Mouse (Mus musculus): ENCODE data around the gene Clec16a. TPM values are rescaled to one million over a fixed set of nuclear protein-coding genes. Genes with fewer than 3 reads are reported as not detected.

The Clec16a gene
- polyA plus RNA-seq, 1 experiment, result 25.2 TPM

- DNase-seq, result no peak
- Histone ChIP-seq H3K4me1 (replicated peaks; ENCODE audit: control insufficient read depth, insufficient read depth, low read length) (peaks cover 62% of the 10 kb centered on the region), H3K4me3 (ENCODE audit: control insufficient read depth, insufficient read depth, low read length) (no peak overlapping the region), H3K27me3 (ENCODE audit: control insufficient read depth, insufficient read depth, low read length) (no peaks in the 10 kb centered on the region), H3K27ac (ENCODE audit: control insufficient read depth, insufficient read depth, low read length) (no peak overlapping the region), H3K36me3 (ENCODE audit: control insufficient read depth, insufficient read depth, low read length) (no peaks in the 10 kb centered on the region)
- WGBS, result 98% methylated on average over 8 of the region's 8 CpGs
- no peak for TF ChIP-seq POLR2A (IDR thresholded peaks at IDR 0.05; ENCODE audit: control insufficient read depth, extremely low read depth, insufficient read depth, low read length, poor library complexity)
- TF ChIP-seq CTCF (IDR thresholded peaks at IDR 0.05; ENCODE audit: borderline replicate concordance, control insufficient read depth, extremely low read depth, insufficient read depth, low read length, poor library complexity), result no peak
Observed at GRCm38 (mm10) chr16:10692848-10693247, 147.7 kb downstream of the Clec16a start.

- H3K36me3 ChIP-seq (ENCODE audit: control insufficient read depth, insufficient read depth, low read length), result no peaks in the 10 kb centered on the region
- no peak for DNase-seq
- TF ChIP-seq POLR2A (IDR thresholded peaks at IDR 0.05; ENCODE audit: control insufficient read depth, extremely low read depth, insufficient read depth, low read length, poor library complexity) (no peak), CTCF (IDR thresholded peaks at IDR 0.05; ENCODE audit: borderline replicate concordance, control insufficient read depth, extremely low read depth, insufficient read depth, low read length, poor library complexity) (no peak)
- 94% methylated on average over 1 of the region's 1 CpGs for WGBS
- H3K4me3 ChIP-seq (ENCODE audit: control insufficient read depth, insufficient read depth, low read length), result no peak overlapping the region
- no peaks in the 10 kb centered on the region for H3K27me3 ChIP-seq (ENCODE audit: control insufficient read depth, insufficient read depth, low read length)
- peaks cover 64% of the 10 kb centered on the region for H3K4me1 ChIP-seq (replicated peaks; ENCODE audit: control insufficient read depth, insufficient read depth, low read length)
- H3K27ac ChIP-seq (ENCODE audit: control insufficient read depth, insufficient read depth, low read length), result no peak overlapping the region
Observed at GRCm38 (mm10) chr16:10693424-10693823, 148.3 kb downstream of the Clec16a start.

- H3K27me3 ChIP-seq (ENCODE audit: control insufficient read depth, insufficient read depth, low read length), result no peaks in the 10 kb centered on the region
- H3K4me3 ChIP-seq (ENCODE audit: control insufficient read depth, insufficient read depth, low read length), result no peak overlapping the region
- peak overlapping the region; percentile 69 for H3K27ac ChIP-seq (ENCODE audit: control insufficient read depth, insufficient read depth, low read length)
- no peaks in the 10 kb centered on the region for H3K36me3 ChIP-seq (ENCODE audit: control insufficient read depth, insufficient read depth, low read length)
- DNase-seq, result no peak
- 76% methylated on average over 11 of the region's 11 CpGs for WGBS
- no peak for TF ChIP-seq POLR2A (IDR thresholded peaks at IDR 0.05; ENCODE audit: control insufficient read depth, extremely low read depth, insufficient read depth, low read length, poor library complexity)
- no peak for TF ChIP-seq CTCF (IDR thresholded peaks at IDR 0.05; ENCODE audit: borderline replicate concordance, control insufficient read depth, extremely low read depth, insufficient read depth, low read length, poor library complexity)
- peaks cover 66% of the 10 kb centered on the region for H3K4me1 ChIP-seq (replicated peaks; ENCODE audit: control insufficient read depth, insufficient read depth, low read length)
Observed at GRCm38 (mm10) chr16:10694414-10694851, 149.3 kb downstream of the Clec16a start.

GRCm38 (mm10) chr16:10697861-10698659 is 152.9 kb downstream of the Clec16a start:
- peak overlapping the region; percentile 100 for H3K27ac ChIP-seq (ENCODE audit: control insufficient read depth, insufficient read depth, low read length)

GRCm38 (mm10) chr16:10699316-10699715 is 154.2 kb downstream of the Clec16a start:
- peak; percentile 68 for DNase-seq
- Histone ChIP-seq H3K27ac (ENCODE audit: control insufficient read depth, insufficient read depth, low read length) (peak overlapping the region; percentile 100), H3K36me3 (ENCODE audit: control insufficient read depth, insufficient read depth, low read length) (no peaks in the 10 kb centered on the region), H3K4me3 (ENCODE audit: control insufficient read depth, insufficient read depth, low read length) (no peak overlapping the region), H3K4me1 (replicated peaks; ENCODE audit: control insufficient read depth, insufficient read depth, low read length) (peaks cover 78% of the 10 kb centered on the region), H3K27me3 (ENCODE audit: control insufficient read depth, insufficient read depth, low read length) (no peaks in the 10 kb centered on the region)
- WGBS, result 6% methylated on average over 3 of the region's 3 CpGs
- TF ChIP-seq CTCF (IDR thresholded peaks at IDR 0.05; ENCODE audit: borderline replicate concordance, control insufficient read depth, extremely low read depth, insufficient read depth, low read length, poor library complexity) (no peak), POLR2A (IDR thresholded peaks at IDR 0.05; ENCODE audit: control insufficient read depth, extremely low read depth, insufficient read depth, low read length, poor library complexity) (no peak)

More at GRCm38 (mm10) chr16:10697861-10698659, 152.9 kb downstream of the Clec16a start:
- DNase-seq, result no peak
- no peaks in the 10 kb centered on the region for H3K27me3 ChIP-seq (ENCODE audit: control insufficient read depth, insufficient read depth, low read length)
- H3K4me3 ChIP-seq (ENCODE audit: control insufficient read depth, insufficient read depth, low read length), result no peak overlapping the region
- WGBS, result 68% methylated on average over 6 of the region's 6 CpGs
- H3K4me1 ChIP-seq (replicated peaks; ENCODE audit: control insufficient read depth, insufficient read depth, low read length), result peaks cover 69% of the 10 kb centered on the region
- TF ChIP-seq CTCF (IDR thresholded peaks at IDR 0.05; ENCODE audit: borderline replicate concordance, control insufficient read depth, extremely low read depth, insufficient read depth, low read length, poor library complexity) (no peak), POLR2A (IDR thresholded peaks at IDR 0.05; ENCODE audit: control insufficient read depth, extremely low read depth, insufficient read depth, low read length, poor library complexity) (no peak)
- no peaks in the 10 kb centered on the region for H3K36me3 ChIP-seq (ENCODE audit: control insufficient read depth, insufficient read depth, low read length)

DNA sequence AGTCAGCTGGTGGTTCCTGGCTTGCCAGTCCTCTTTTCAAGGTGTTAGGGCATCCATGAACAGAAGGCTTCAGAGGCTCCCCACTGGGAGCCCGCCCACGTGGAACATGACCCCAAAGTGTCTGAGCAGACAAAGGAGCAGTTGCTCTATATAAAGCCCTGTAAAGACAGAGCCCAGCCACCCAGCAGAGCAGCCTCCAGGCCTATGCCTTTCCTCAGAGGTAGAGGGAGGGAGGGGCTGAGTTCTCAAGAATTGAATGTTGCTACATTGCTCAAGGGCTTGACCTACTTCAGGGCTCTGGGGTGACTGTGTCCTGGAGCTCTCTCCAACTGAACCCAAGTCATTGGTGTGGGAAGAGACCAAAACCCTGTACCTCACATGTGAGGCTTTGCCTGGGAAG is 155.0 kb downstream of the Clec16a start:
- peak overlapping the region; percentile 100 for H3K27ac ChIP-seq (ENCODE audit: control insufficient read depth, insufficient read depth, low read length)
- H3K27me3 ChIP-seq (ENCODE audit: control insufficient read depth, insufficient read depth, low read length), result no peaks in the 10 kb centered on the region
- H3K36me3 ChIP-seq (ENCODE audit: control insufficient read depth, insufficient read depth, low read length), result no peaks in the 10 kb centered on the region
- peaks cover 79% of the 10 kb centered on the region for H3K4me1 ChIP-seq (replicated peaks; ENCODE audit: control insufficient read depth, insufficient read depth, low read length)
- 7% methylated on average over 2 of the region's 2 CpGs for WGBS
- TF ChIP-seq CTCF (IDR thresholded peaks at IDR 0.05; ENCODE audit: borderline replicate concordance, control insufficient read depth, extremely low read depth, insufficient read depth, low read length, poor library complexity) (peak; percentile 12; the same call in 1 of the 2 replicates), POLR2A (IDR thresholded peaks at IDR 0.05; ENCODE audit: control insufficient read depth, extremely low read depth, insufficient read depth, low read length, poor library complexity) (peak; percentile 68)
- no peak overlapping the region for H3K4me3 ChIP-seq (ENCODE audit: control insufficient read depth, insufficient read depth, low read length)
- DNase-seq, result peak; percentile 76
